Mouse (Mus musculus) embryonic facial prominence, embryonic 14.5 days (tissue): ENCODE measurements around the gene Rbms1. TPM values are rescaled to one million over a fixed set of nuclear protein-coding genes. Genes with fewer than 3 reads are reported as not detected.

Experiments used
- ATAC-seq: fragments of 200-750 bp; cut with Nextera tagmentation; 2 replicates; pipeline ENCODE4 v1.8.0; 2017; ENCODE audit warnings: low read depth, moderate number of reproducible peaks, moderate TSS enrichment
- DNase-seq: peaks from one replicate; pipeline ENCODE4 v3.0.0-alpha.2; 2015; ENCODE audit warnings: low spot score
- H3K27ac ChIP-seq: fragments of 300-500 bp; sonication (generic); replicated peaks from 2 replicates; pipeline ENCODE4 v1.5.1; 2014; ENCODE audit warnings: low read depth, mild to moderate bottlenecking, low read length, moderate library complexity
- H3K27me3 ChIP-seq: fragments of 300-500 bp; sonication (generic); replicated peaks from 2 replicates; pipeline ENCODE4 v1.6.1; 2014; ENCODE audit warnings: low read length; ENCODE audit not compliant: control insufficient read depth, insufficient read depth
- H3K36me3 ChIP-seq: fragments of 300-500 bp; sonication (generic); 2 replicates; pipeline ENCODE4 v1.6.1; 2014; ENCODE audit warnings: low read length, mixed read lengths; ENCODE audit not compliant: control insufficient read depth, insufficient read depth
- H3K4me1 ChIP-seq: fragments of 300-500 bp; sonication (generic); 2 replicates; pipeline ENCODE4 v1.6.1; 2014; ENCODE audit warnings: antibody characterized with exemption, low read length; ENCODE audit not compliant: control insufficient read depth, insufficient read depth
- H3K4me2 ChIP-seq: fragments of 300-500 bp; sonication (generic); 2 replicates; pipeline ENCODE4 v1.6.1; 2014; ENCODE audit warnings: low read depth, mild to moderate bottlenecking, low read length, moderate library complexity, mixed read lengths
- H3K4me3 ChIP-seq: fragments of 300-500 bp; sonication (generic); 2 replicates; pipeline ENCODE4 v1.5.1; 2014; ENCODE audit warnings: low read depth, mild to moderate bottlenecking, low read length
- H3K9ac ChIP-seq: fragments of 300-500 bp; sonication (generic); 2 replicates; pipeline ENCODE4 v1.6.1; 2014; ENCODE audit warnings: low read depth, mild to moderate bottlenecking, low read length, moderate library complexity, mixed read lengths
- H3K9me3 ChIP-seq: fragments of 300-500 bp; sonication (generic); 2 replicates; pipeline ENCODE4 v1.6.1; 2016; ENCODE audit warnings: low read length; ENCODE audit not compliant: control insufficient read depth
- WGBS: fragments of 180-500 bp; shearing (Covaris S2); extraction: QIAGEN DNeasy Blood & Tissue Kit; methylation state at CpG from one replicate; pipeline ENCODE4 v1.1.7; 2014; 5-methylcytosine and 5-hydroxymethylcytosine counted together
- polyA plus RNA-seq: library from polyadenylated mRNA; unstranded; fragments of >200 nt; fragmentation: Nextera tagmentation; extraction: Ambion mirVana; gene quantifications from 2 replicates; pipeline ENCODE4 v1.2.1, GENCODE M21; 2014

Gene Rbms1
- polyA plus RNA-seq, 1 experiment from 2014 or later: 101 TPM

DNA sequence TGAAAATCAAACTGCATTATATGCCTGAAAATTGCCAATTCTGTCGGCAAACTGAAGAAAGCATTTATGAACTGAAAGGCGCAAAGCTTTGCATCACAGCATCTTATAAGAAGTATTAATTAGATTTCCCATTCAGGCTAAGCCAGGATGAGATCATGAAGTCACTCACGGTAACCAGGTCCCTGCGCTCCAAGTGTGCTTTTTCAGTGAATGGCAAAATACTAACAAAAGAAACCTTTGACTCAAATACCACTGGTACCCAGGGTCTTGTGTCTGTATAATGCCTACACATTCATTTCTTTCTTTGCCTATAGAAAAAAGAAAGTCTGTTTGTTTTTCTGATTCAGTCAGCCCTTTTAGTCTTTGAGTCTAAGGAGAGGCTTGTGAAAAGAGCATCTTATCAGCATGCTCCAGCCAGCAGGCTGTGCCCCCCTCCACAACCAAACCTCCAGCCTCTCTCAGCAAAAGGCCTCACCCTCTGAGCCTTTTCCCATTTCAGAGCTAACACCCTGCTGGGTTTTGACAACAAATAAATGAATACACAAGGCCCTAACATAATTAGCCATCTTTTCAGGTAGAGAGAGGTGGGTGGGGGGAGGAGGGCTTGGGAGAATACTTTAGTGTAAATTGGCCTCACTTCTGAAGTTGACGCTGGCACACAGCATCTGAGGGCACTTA lies 83.7 kb downstream of the Rbms1 start:
- Histone ChIP-seq H3K9ac (peak overlapping the region; percentile 96), H3K4me1 (peaks cover 52% of the 10 kb centered on the region), H3K4me2 (peak overlapping the region; percentile 77), H3K9me3 (no peaks in the 10 kb centered on the region), H3K4me3 (peak overlapping the region; percentile 84), H3K27ac (no peak overlapping the region; the same call in 1 of the 2 replicates), H3K36me3 (0 out of 2 replicates have a peak, but pooled peaks cover 3% of the 10 kb centered on the region), H3K27me3 (no peaks in the 10 kb centered on the region)
- DNase-seq (no peak), ATAC-seq (no peak)
- WGBS: 51% methylated on average over 5 of the region's 5 CpGs

DNA sequence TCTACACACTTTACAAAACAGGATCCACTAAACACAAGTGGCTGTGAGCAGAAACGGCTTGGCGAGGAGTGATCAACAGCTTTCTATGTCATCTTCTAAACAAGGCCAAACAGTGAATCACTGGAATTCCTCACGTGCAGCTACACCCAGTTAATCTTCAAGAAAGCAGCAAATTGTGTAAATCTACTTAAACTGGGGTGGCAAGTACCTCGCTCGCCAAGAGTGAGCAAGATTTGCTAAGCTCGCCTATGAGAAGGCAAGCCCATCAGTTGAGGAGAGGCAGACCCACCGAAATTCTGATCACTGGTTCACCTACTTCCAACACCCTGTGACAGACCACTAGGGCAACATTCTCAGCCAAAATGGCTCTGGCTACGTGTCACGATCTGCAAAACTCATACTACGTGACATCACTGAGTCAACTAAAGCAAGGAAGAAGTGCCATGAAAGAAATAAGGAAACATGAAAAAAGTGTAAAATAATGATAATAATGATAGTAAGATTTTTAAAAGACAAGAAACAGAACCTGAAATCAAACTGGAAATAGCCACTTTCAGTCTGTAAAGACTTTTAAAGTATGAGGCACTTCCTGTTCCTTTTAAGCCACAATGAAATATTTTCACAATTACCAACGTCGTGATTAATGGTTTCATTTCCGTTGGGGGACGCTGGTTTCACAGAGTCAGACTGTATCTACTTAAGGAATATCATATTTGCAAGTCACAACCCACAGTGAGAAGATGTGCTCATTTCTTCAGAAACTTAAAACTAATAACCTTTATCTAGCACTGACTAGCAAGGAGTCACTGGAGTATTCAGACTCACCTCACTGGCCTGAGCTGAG lies 85.2 kb downstream of the Rbms1 start:
- DNase-seq (no peak), ATAC-seq (no peak)
- Histone ChIP-seq H3K27ac (no peak overlapping the region), H3K27me3 (no peaks in the 10 kb centered on the region), H3K9ac (no peak overlapping the region), H3K4me1 (peaks cover 46% of the 10 kb centered on the region), H3K4me2 (peak overlapping the region; percentile 1; the same call in 1 of the 2 replicates), H3K36me3 (0 out of 2 replicates have a peak, but pooled peaks cover 3% of the 10 kb centered on the region), H3K4me3 (no peak overlapping the region), H3K9me3 (no peaks in the 10 kb centered on the region)
- 63% methylated on average over 14 of the region's 14 CpGs for whole genome bisulfite sequencing

DNA sequence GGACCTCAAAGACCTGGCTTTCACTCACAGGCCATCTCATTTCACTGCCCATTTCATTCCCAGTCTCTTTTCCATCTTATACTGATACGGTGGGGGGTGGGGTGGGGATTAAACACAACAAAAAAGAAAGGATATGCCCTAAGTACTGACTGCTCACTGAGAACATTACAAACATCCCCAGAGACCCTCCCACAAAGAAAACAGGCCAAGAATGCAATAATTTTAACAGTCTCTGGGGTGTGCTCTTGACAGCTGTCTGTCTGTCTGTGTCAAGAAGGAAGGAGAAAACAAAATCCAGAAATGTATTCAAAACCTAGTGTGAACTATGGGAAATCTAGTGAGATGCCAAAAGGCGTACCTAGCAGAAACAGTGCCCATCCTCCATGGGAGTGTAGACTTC lies 86.1 kb downstream of the Rbms1 start:
- 0 out of 2 replicates have a peak, but pooled peaks cover 3% of the 10 kb centered on the region for H3K36me3 ChIP-seq
- H3K4me2 ChIP-seq: no peak overlapping the region
- H3K27ac ChIP-seq: no peak overlapping the region

DNA sequence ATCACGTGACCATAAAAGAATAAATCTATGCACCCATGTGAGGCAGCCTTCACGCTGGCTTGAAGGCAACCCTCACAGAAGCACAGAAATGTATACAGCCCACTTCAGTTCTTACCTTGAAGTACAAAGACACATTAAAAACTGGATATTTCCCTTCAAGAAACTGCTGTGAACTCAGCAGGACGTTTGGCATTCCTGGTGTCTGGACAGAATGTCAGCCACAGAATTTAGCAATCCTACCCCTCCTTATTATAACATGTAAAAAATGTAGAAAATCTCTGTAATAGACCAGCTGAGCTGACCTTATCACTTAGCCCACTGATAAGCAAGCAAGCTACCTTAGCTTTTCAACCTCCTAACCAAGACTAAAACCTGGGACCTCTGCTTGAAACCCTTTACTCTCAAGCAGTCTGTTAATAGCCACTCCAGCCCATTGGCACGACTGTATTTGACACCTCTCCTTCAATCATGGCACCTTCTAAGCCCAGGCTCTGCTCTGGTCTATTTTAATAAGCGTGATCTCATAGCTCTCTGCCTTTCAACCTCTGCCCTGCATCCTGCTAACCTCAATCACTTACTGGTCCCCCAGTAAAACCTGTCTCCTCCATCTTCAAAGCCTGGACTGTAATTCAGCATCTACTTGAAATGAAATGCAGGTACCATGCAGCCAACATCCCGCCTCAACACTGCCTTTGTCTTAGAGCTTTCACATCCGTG lies 90.7 kb downstream of the Rbms1 start:
- Histone ChIP-seq H3K36me3 (0 out of 2 replicates have a peak, but pooled peaks cover 3% of the 10 kb centered on the region), H3K9me3 (no peaks in the 10 kb centered on the region), H3K27ac (no peak overlapping the region), H3K4me3 (no peak overlapping the region), H3K4me2 (no peak overlapping the region), H3K9ac (no peak overlapping the region), H3K4me1 (peaks cover 43% of the 10 kb centered on the region), H3K27me3 (no peaks in the 10 kb centered on the region)
- DNase-seq: no peak
- ATAC-seq: no peak
- WGBS: 60% methylated on average over 7 of the region's 7 CpGs

More for the DNA sequence above, 86.1 kb downstream of the Rbms1 start:
- H3K9me3 ChIP-seq: no peaks in the 10 kb centered on the region
- H3K27me3 ChIP-seq: no peaks in the 10 kb centered on the region
- WGBS: 39% methylated on average over 2 of the region's 2 CpGs
- no peak overlapping the region for H3K4me3 ChIP-seq
- ATAC-seq (no peak), DNase-seq (no peak)
- H3K4me1 ChIP-seq: peaks cover 42% of the 10 kb centered on the region
- H3K9ac ChIP-seq: no peak overlapping the region

DNA sequence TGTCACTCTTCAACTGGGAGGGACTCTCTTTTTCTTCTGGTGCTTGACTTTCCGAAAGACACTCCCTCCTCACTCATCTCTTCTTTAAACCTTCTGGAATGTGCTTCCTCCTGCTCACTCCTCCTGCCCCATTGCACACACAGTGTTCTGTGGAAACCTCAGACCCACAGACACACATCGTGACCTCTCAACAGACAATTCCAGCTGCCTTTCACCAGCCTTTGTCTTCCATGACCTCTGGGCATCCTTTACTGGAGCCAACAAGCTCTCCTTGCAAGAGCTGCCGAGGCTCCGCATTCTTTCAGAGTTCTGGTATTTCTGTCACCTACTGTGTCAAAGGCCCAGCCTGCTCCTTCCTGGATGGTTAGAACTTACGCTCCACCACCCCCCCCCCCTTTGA lies 92.0 kb downstream of the Rbms1 start:
- 31% methylated on average over 5 of the region's 5 CpGs for WGBS
- DNase-seq (peak; percentile 41), ATAC-seq (0 out of 2 replicates have a peak, but pooled peaks have one; percentile 34)
- no peak overlapping the region for H3K4me2 ChIP-seq
- H3K27me3 ChIP-seq: no peaks in the 10 kb centered on the region
- H3K9me3 ChIP-seq: no peaks in the 10 kb centered on the region
- H3K4me3 ChIP-seq: no peak overlapping the region
- H3K36me3 ChIP-seq: 0 out of 2 replicates have a peak, but pooled peaks cover 3% of the 10 kb centered on the region
- H3K27ac ChIP-seq: no peak overlapping the region
- H3K9ac ChIP-seq: no peak overlapping the region
- H3K4me1 ChIP-seq: peaks cover 31% of the 10 kb centered on the region

DNA sequence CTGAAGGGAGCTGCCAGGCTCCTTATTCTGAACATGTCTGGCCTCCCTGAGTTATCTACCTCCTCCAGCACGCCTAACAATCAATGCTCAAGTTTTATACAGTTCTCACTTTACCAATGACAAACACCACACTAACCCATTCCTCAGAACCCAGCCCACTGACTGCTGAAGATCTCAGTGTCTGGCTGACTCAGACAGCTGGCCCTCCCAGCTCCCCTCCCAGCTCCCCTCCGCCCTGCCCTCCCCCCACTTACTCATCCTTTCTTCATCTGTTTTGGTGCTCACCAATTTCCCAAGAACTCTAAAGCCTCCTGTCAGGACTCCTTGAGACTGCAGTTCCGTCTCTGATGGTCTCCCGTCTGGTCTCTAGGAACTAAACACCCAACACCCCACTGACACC lies 92.5 kb downstream of the Rbms1 start:
- no peaks in the 10 kb centered on the region for H3K9me3 ChIP-seq
- 41% methylated on average over 4 of the region's 4 CpGs for WGBS
- peak; percentile 30; the same call in 1 of the 2 replicates for ATAC-seq
- H3K4me2 ChIP-seq: no peak overlapping the region
- no peaks in the 10 kb centered on the region for H3K27me3 ChIP-seq
- H3K4me3 ChIP-seq: no peak overlapping the region
- no peak overlapping the region for H3K9ac ChIP-seq
- DNase-seq: no peak
- peaks cover 29% of the 10 kb centered on the region for H3K4me1 ChIP-seq
- 0 out of 2 replicates have a peak, but pooled peaks cover 3% of the 10 kb centered on the region for H3K36me3 ChIP-seq
- H3K27ac ChIP-seq: no peak overlapping the region

DNA sequence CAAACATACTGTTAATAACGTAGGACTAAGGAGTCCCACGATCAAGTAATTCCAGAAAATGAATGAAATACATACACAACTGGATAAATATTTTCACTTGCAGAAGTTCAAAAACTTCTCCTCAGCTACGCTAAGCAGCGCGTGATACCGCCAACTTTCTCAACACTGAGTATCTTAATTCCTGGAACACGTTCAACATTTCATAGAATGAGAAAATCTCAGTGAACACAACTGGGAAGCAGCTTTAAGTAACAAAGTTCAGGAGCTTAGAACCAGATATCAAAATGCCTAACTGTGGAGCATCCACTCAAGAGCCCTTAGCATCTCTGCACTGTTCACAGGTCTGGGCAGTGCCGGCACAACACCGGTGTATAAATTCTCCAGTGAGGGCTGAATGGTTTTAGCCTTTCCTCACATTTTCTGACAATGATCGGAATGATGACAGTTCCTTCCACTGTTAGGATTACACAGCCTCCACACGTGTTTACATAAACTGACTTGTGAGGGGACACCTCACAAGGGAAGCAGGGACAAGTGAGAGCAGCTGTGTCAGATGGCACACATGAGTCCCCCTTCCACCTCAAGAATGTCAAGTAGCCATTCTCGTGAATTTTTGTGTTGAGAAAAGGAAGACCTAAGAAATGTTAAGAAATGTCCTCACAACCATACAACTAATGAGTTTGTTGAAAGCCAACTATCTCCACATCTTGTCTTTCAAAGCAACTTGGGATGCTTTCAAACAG lies 93.8 kb downstream of the Rbms1 start:
- WGBS: 64% methylated on average over 12 of the region's 12 CpGs
- Histone ChIP-seq H3K27ac (no peak overlapping the region), H3K36me3 (no peaks in the 10 kb centered on the region), H3K9ac (no peak overlapping the region), H3K4me1 (peaks cover 40% of the 10 kb centered on the region), H3K27me3 (no peaks in the 10 kb centered on the region), H3K4me2 (no peak overlapping the region), H3K4me3 (no peak overlapping the region), H3K9me3 (no peaks in the 10 kb centered on the region)
- ATAC-seq (no peak), DNase-seq (peak; percentile 40)
